Mouse (Mus musculus): Measurements from ENCODE around the gene Zmynd11.

GRCm38 (mm10) chr13:9635951-9636350 is 129.2 kb downstream of the Zmynd11 start:
- TF ChIP-seq GATA1 (IDR thresholded peaks at IDR 0.05; ENCODE audit: borderline replicate concordance, low read length) (no peak), FLI1 (IDR thresholded peaks at IDR 0.05; ENCODE audit: low read length) (no peak)

All from megakaryocyte, embryonic 14.5 days (primary cell).